Mouse (Mus musculus) liver, adult 2 months (tissue): ENCODE data around the gene Egflam. TPM values are rescaled to one million over a fixed set of nuclear protein-coding genes. Genes with fewer than 3 reads are reported as not detected.
A peak's percentile ranks its signal among the peaks of the same experiment; 100 is the strongest.

Experiments
- DNase-seq: peaks from one replicate; pipeline ENCODE4 v3.0.0-alpha.2; 2011; ENCODE audit warnings: low read depth, low spot score; ENCODE audit errors: extremely low read depth
- H3K27ac ChIP-seq: fragments of 200-500 bp; replicated peaks from 2 replicates; pipeline ENCODE4 v1.5.1; 2012; ENCODE audit warnings: low read depth, mild to moderate bottlenecking, control low read depth, inconsistent platforms, low read length; ENCODE audit not compliant: insufficient read depth
- H3K27me3 ChIP-seq: fragments of 200-500 bp; 2 replicates; pipeline ENCODE4 v1.6.1; 2012; ENCODE audit warnings: mild to moderate bottlenecking, moderate library complexity, low read length, inconsistent platforms; ENCODE audit not compliant: control insufficient read depth, insufficient read depth
- H3K36me3 ChIP-seq: fragments of 200-500 bp; 2 replicates; pipeline ENCODE4 v1.6.1; 2012; ENCODE audit warnings: low read length, inconsistent platforms; ENCODE audit not compliant: control insufficient read depth, insufficient read depth
- H3K4me1 ChIP-seq: fragments of 200-500 bp; 2 replicates; pipeline ENCODE4 v1.6.1; 2011; ENCODE audit warnings: low read length; ENCODE audit not compliant: control insufficient read depth, insufficient read depth
- H3K4me3 ChIP-seq: fragments of 200-500 bp; 2 replicates; pipeline ENCODE4 v1.5.1; 2011; ENCODE audit warnings: low read depth, mild to moderate bottlenecking, control low read depth, low read length, moderate library complexity; ENCODE audit not compliant: insufficient read depth
- H3K79me2 ChIP-seq: fragments of 200-500 bp; 2 replicates; pipeline ENCODE4 v1.6.1; 2012; ENCODE audit warnings: inconsistent platforms, mild to moderate bottlenecking, low read length, moderate library complexity; ENCODE audit not compliant: control insufficient read depth, insufficient read depth
- H3K9ac ChIP-seq: fragments of 200-500 bp; 2 replicates; pipeline ENCODE4 v1.6.1; 2012; ENCODE audit warnings: low read depth, mild to moderate bottlenecking, control low read depth, inconsistent platforms, low read length
- CTCF ChIP-seq: fragments of 200-500 bp; IDR thresholded peaks from 2 replicates; pipeline ENCODE4 v1.5.1; 2011; ENCODE audit warnings: low read depth, low read length, control low read depth
- POLR2A ChIP-seq: fragments of 200-500 bp; IDR thresholded peaks from 2 replicates; pipeline ENCODE4 v1.6.1; 2011; ENCODE audit warnings: low read length, control low read depth; ENCODE audit not compliant: insufficient read depth; ENCODE audit errors: extremely low read depth
- WGBS: fragments of 180-500 bp; shearing (Covaris S2); methylation state at CpG from one replicate; pipeline ENCODE4 v1.1.7; 2018; 5-methylcytosine and 5-hydroxymethylcytosine counted together
- polyA plus RNA-seq: library from polyadenylated mRNA; depleted of rRNA; stranded (reverse); fragments of >200 nt; gene quantifications from 2 replicates; pipeline ENCODE4 v1.2.3, GENCODE M21; 2012
- total RNA-seq: library from RNA; depleted of rRNA; stranded (reverse); fragments of >200 nt; gene quantifications from 2 replicates; pipeline ENCODE4 v1.2.3, GENCODE M21; 2014

The Egflam gene
- total and polyA plus RNA-seq, 2 experiments = 0.23 to 0.28 TPM

DNA sequence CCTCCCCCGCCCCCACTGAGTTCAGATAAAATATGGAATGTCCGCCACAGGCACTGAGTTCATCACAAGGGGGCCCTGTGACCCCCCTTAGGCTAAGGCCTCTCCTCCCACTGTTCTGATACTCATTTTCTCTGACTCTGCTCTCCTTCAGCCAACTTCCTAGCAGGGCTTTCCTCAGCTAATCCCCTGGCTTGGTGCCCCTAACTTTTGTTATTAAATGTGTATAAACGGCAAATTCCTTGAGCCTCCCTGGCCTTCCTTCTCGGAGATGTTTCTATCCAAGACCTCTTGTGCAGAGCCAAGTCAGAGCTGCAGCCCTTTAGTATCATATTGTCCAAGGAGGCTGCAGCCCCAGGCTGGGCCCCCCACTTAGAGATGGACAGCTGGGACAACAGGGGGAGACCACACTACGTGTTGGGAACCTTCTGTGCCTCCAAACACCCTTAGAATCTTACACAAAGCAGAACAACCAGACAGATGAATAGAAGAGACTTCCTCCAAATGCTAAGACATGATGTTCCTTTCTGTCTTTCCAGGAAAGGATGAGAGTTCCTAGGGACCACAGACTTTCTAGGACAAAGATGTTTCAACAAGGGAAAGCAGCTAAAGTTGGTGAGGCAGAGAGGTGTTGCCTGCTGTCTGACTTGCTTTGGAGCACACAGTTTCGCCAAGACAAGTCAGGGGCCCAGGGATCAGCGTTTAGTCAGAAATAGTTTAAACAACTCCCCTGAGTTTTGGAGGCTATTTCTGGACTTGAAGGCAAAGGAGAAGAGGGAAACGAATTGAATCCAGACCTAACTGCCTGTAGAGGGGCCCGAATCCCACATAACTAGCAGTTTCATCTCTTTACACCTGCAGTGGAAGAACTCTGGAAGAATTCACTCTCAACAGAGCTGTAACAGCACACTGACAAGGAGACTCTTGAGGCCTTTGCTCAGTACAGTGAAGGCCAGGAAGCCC is 196.5 kb downstream of the Egflam start:
- H3K4me1 ChIP-seq = no peaks in the 10 kb centered on the region; the same call in 1 of the 2 replicates
- H3K9ac ChIP-seq = no peak overlapping the region
- TF ChIP-seq CTCF = no peak
- TF ChIP-seq POLR2A = no peak
- no peaks in the 10 kb centered on the region for H3K27me3 ChIP-seq
- no peak overlapping the region for H3K4me3 ChIP-seq
- peaks cover 6% of the 10 kb centered on the region for H3K36me3 ChIP-seq
- WGBS = 69% methylated on average over 9 of the region's 9 CpGs
- peak overlapping the region; percentile 27; the same call in 1 of the 2 replicates for H3K27ac ChIP-seq
- H3K79me2 ChIP-seq = no peaks in the 10 kb centered on the region
- DNase-seq = no peak

DNA sequence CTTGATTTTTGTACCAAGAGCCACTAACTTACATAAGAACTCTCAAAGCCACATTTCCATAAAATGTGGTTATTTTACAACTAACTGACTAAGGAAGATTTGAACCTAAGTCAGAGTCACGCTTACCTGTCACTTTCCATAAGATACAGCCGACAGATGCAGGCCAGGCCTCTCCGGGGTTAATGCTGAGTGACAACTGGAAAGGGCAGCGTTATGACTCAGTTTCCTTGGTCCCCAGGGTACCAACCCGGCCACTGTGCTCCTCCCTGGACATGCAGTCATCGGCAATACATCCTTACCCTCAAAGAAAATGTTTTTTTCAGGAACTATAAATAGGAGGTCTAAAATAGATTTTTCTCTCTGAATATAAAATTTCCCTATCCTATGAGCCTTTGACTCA is 197.9 kb downstream of the Egflam start:
- Histone ChIP-seq H3K4me3 (no peak overlapping the region), H3K4me1 (no peaks in the 10 kb centered on the region; the same call in 1 of the 2 replicates), H3K27ac (no peak overlapping the region), H3K36me3 (peaks cover 16% of the 10 kb centered on the region), H3K79me2 (no peaks in the 10 kb centered on the region), H3K9ac (no peak overlapping the region), H3K27me3 (no peaks in the 10 kb centered on the region)
- TF ChIP-seq POLR2A (no peak), CTCF (no peak)
- 70% methylated on average over 6 of the region's 6 CpGs for WGBS
- no peak for DNase-seq

DNA sequence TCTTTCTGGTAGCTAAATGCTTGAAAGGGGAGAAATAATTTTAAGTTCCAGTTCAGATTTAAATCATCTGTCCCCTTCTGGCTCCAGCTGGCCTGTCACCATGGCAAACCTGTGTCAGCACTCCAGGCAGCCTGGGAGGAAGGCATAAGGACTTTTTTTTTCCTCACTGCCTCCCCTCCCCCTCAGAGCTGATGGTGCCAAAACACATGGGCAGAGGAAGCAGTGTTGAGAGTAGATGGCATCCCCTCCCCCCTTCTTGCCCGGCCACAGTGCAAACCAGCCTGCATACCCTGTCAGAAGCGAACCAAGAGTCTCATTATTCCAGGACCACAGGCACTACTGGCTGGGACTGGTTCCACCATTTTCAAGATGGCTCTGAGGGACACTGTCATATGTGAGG is 199.4 kb downstream of the Egflam start:
- TF ChIP-seq POLR2A (no peak), CTCF (no peak)
- Histone ChIP-seq H3K27ac (no peak overlapping the region), H3K9ac (no peak overlapping the region), H3K4me3 (no peak overlapping the region), H3K4me1 (no peaks in the 10 kb centered on the region; the same call in 1 of the 2 replicates), H3K27me3 (no peaks in the 10 kb centered on the region), H3K36me3 (peaks cover 30% of the 10 kb centered on the region), H3K79me2 (no peaks in the 10 kb centered on the region)
- no peak for DNase-seq
- 53% methylated on average over 2 of the region's 2 CpGs for WGBS

DNA sequence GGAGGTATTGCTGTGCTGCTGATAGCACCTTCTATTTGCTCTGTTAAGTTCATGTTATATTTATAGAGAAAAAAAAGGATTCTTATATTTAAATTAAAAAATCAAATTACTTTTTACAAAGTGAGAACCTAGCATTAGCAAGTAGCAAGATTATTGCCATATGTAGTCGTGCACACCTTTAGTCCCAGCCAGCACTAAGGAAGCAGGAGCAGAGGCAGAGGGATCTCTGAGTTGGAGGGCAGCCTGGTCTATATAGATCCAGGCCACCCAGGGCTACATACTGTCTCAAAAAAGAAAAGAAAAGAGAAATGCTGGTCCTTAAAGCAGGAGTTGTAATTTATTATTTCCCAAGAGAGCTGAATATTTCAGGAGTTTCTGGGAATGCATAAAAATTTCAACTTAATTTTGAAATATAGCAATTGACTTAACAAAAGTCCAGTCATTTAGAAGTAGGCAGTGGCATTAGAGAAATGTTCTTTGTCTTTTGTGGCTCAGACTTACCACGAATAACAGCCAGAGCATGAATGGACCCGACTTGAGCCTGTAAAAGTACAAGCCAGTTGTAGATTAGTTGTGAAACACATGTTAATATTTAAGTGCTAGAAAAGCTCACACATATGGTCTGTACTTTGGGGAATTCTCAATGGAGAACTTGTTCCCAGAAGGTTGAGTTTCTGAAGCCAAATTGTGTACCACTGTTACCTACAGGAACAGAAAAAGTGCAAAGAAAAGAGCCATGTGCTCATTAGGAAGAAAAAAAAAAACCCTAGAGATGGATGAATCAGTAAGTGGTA is 200.3 kb downstream of the Egflam start:
- H3K79me2 ChIP-seq = no peaks in the 10 kb centered on the region
- H3K9ac ChIP-seq = no peak overlapping the region
- no peak overlapping the region for H3K4me3 ChIP-seq
- H3K4me1 ChIP-seq = no peaks in the 10 kb centered on the region; the same call in 1 of the 2 replicates
- WGBS = 48% methylated on average over 3 of the region's 3 CpGs
- TF ChIP-seq POLR2A = no peak
- no peak for TF ChIP-seq CTCF
- H3K27me3 ChIP-seq = no peaks in the 10 kb centered on the region
- H3K36me3 ChIP-seq = peaks cover 37% of the 10 kb centered on the region
- no peak overlapping the region for H3K27ac ChIP-seq
- DNase-seq = no peak

DNA sequence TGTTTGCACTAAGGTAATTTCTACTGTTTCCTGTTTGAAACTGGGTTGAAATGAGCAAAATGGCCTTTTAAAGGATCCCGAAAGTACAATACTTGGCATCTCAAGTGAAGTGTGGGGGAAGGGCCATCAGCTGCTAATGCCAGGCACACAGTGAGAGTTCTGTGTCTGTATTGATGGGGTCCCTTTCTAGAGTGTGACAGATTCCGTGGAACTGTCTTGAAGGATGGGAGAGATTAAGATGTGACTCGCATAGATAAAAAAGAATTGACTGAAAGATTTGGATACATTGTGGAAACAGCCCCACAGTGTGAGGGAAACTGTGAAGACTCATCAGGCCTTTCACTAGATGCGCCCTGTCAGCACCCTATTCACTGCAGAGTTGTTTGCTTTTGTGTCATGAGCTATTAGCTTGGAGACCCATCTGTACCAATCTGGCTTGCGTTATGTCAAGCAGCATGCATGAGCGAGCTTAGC is 203.4 kb downstream of the Egflam start:
- no peak for DNase-seq
- Histone ChIP-seq H3K36me3 (peaks cover 65% of the 10 kb centered on the region), H3K9ac (no peak overlapping the region), H3K4me3 (no peak overlapping the region), H3K27me3 (no peaks in the 10 kb centered on the region), H3K27ac (no peak overlapping the region), H3K79me2 (no peaks in the 10 kb centered on the region), H3K4me1 (no peaks in the 10 kb centered on the region)
- 84% methylated on average over 6 of the region's 6 CpGs for WGBS
- no peak for TF ChIP-seq CTCF
- no peak for TF ChIP-seq POLR2A
